Mouse (Mus musculus) lung, postnatal 0 days (tissue): ENCODE measurements around the gene Mmp21.

Experiments
- CTCF ChIP-seq: IDR thresholded peaks from 2 replicates; pipeline ENCODE4 v1.5.1; 2016; ENCODE audit warnings: antibody characterized with exemption, mild to moderate bottlenecking
- EP300 ChIP-seq: IDR thresholded peaks from 2 replicates; pipeline ENCODE4 v1.6.1; 2016; ENCODE audit warnings: antibody characterized with exemption, mild to moderate bottlenecking, control low read depth

DNA sequence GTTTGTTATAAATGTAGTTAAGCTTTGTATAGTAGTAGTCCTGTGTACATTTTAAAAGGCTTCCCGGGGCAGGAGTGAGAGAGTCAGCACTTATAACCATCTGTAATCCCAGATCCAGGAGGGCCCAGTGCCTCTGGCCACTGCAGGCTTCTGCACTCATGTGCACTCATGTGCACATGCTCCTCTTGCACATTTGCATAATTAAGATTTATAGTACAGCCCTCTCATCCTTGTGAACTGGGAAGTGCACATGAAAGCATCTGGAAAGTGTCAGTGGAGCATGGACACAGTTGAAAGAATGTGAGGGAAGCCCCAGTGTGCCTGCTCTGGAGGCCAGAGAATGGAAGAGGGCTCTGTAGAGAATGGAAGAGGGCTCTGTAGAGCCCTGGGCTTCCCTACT, 17.4 kb downstream of the Mmp21 start:
- TF ChIP-seq CTCF (no peak), EP300 (no peak)
